Mouse (Mus musculus): Measurements from ENCODE around the gene Col16a1.

GRCm38 (mm10) chr4:130125935-130126334, 78.3 kb downstream of the Col16a1 start:
- TF ChIP-seq CTCF (IDR thresholded peaks at IDR 0.05; ENCODE audit: low read depth) (no peak), EP300 (IDR thresholded peaks at IDR 0.05; ENCODE audit: low read depth) (no peak)
